Mouse (Mus musculus) thymus, postnatal 25 days (tissue): Measurements from ENCODE around the gene Rnase10.
"Not testable (repeated sequence)": the region's sequence is repeated elsewhere in the genome, so short reads cannot be mapped to it uniquely, and the experiment has no call there.

ENCODE experiments used
- DNase-seq: peaks from one replicate; pipeline ENCODE4 v3.0.0; 2022

The Rnase10 gene

GRCm38 (mm10) chr14:51014724-51015123 lies 7.2 kb downstream of the Rnase10 start:
- not testable (repeated sequence) for DNase-seq

- no peak for DNase-seq
These were observed 8.2 kb downstream of the Rnase10 start for GRCm38 (mm10) chr14:51015780-51016179.

- no peak for DNase-seq
These were observed 9.7 kb downstream of the Rnase10 start for GRCm38 (mm10) chr14:51017256-51017655.

- no peak for DNase-seq
These were observed 15.9 kb downstream of the Rnase10 start for GRCm38 (mm10) chr14:51023457-51023856.

GRCm38 (mm10) chr14:51024820-51025219 lies 17.3 kb downstream of the Rnase10 start:
- no peak for DNase-seq

GRCm38 (mm10) chr14:51026391-51027133 lies 19.0 kb downstream of the Rnase10 start:
- peak; percentile 70 for DNase-seq

- no peak for DNase-seq
These were observed 20.0 kb downstream of the Rnase10 start for GRCm38 (mm10) chr14:51027387-51028155.

GRCm38 (mm10) chr14:51035206-51035605 lies 27.7 kb downstream of the Rnase10 start:
- DNase-seq, result no peak

GRCm38 (mm10) chr14:51036214-51036613 lies 28.7 kb downstream of the Rnase10 start:
- DNase-seq, result no peak

GRCm38 (mm10) chr14:51041769-51042168 lies 34.2 kb downstream of the Rnase10 start, which contains the start of gene Rnase9:
TSS of gene Rnase9 (minus strand) at chr14:51041869.
- no peak for DNase-seq

GRCm38 (mm10) chr14:51047846-51048245 lies 40.3 kb downstream of the Rnase10 start:
- no peak for DNase-seq

- DNase-seq, result no peak
These were observed 42.5 kb downstream of the Rnase10 start, which contains the start of gene Rnase11 for GRCm38 (mm10) chr14:51050063-51050462. TSS of gene Rnase11 (minus strand) at chr14:51050163.

GRCm38 (mm10) chr14:51051941-51052340 lies 44.4 kb downstream of the Rnase10 start:
- DNase-seq, result no peak

- DNase-seq, result no peak
These were observed 45.6 kb downstream of the Rnase10 start for GRCm38 (mm10) chr14:51053176-51053575.

GRCm38 (mm10) chr14:51054243-51055237 lies 47.0 kb downstream of the Rnase10 start:
- DNase-seq, result no peak

GRCm38 (mm10) chr14:51057401-51057831 lies 49.9 kb downstream of the Rnase10 start, which contains the start of gene Rnase12:
TSS of gene Rnase12 (minus strand) at chr14:51057661.
- DNase-seq, result no peak
